Mouse (Mus musculus) MEL (cell line): ENCODE measurements around the gene Spata45. TPM values are rescaled to one million over a fixed set of nuclear protein-coding genes. Genes with fewer than 3 reads are reported as not detected.
"Not testable (repeated sequence)": the region's sequence is repeated elsewhere in the genome, so short reads cannot be mapped to it uniquely, and the experiment has no call there.

ENCODE experiments used
- DNase-seq: peaks from one replicate; pipeline ENCODE4 v3.0.0; 2011; ENCODE audit warnings: low read depth, low spot score
- H3K27ac ChIP-seq: 2 replicates; pipeline ENCODE4 v1.5.1; 2012; ENCODE audit warnings: low read depth, mild to moderate bottlenecking, control low read depth, low read length, moderate library complexity; ENCODE audit not compliant: control insufficient read depth
- H3K27me3 ChIP-seq, 2 experiments: fragments of 150-350 bp in 1 of 2; sonication (generic) in 1 of 2; 2 replicates each; pipeline ENCODE4 v1.6.1; 2012; ENCODE audit warnings: low read length in 2 of 2, mild to moderate bottlenecking in 2 of 2, improper control_type of control experiment in 1 of 2, moderate library complexity in 1 of 2; ENCODE audit not compliant: insufficient read depth in 2 of 2, control insufficient read depth in 1 of 2
- H3K36me3 ChIP-seq, 2 experiments: 2 replicates each; pipeline ENCODE4 v1.6.1; 2012 to 2014; ENCODE audit warnings: low read length in 2 of 2, improper control_type of control experiment in 1 of 2, inconsistent platforms in 1 of 2, mild to moderate bottlenecking in 1 of 2; ENCODE audit not compliant: insufficient read depth in 2 of 2, control insufficient read depth in 1 of 2
- H3K4me1 ChIP-seq, 2 experiments: fragments of 150-350 bp in 1 of 2; sonication (generic) in 1 of 2; 2 replicates each; pipeline ENCODE4 v1.6.1; 2012; ENCODE audit warnings: low read length in 2 of 2, improper control_type of control experiment in 1 of 2, mild to moderate bottlenecking in 1 of 2; ENCODE audit not compliant: insufficient read depth in 2 of 2, control insufficient read depth in 1 of 2
- H3K4me3 ChIP-seq, 2 experiments: fragments of 150-350 bp in 1 of 2; sonication (generic) in 1 of 2; 2 replicates each; pipeline ENCODE4 v1.5.1; 2012; ENCODE audit warnings: low read depth in 2 of 2, low read length in 2 of 2, mild to moderate bottlenecking in 2 of 2, moderate library complexity in 2 of 2, control low read depth in 1 of 2, improper control_type of control experiment in 1 of 2; ENCODE audit not compliant: control insufficient read depth in 1 of 2, insufficient read depth in 1 of 2
- H3K79me2 ChIP-seq: 2 replicates; pipeline ENCODE4 v1.6.1; 2012; ENCODE audit warnings: mild to moderate bottlenecking, low read length, moderate library complexity; ENCODE audit not compliant: control insufficient read depth, poor library complexity, insufficient read depth
- H3K9ac ChIP-seq: 2 replicates; pipeline ENCODE4 v1.6.1; 2012; ENCODE audit warnings: low read depth, mild to moderate bottlenecking, control low read depth, low read length, moderate library complexity; ENCODE audit not compliant: control insufficient read depth, poor library complexity, severe bottlenecking
- H3K9me3 ChIP-seq: fragments of 150-350 bp; sonication (generic); replicated peaks from 2 replicates; pipeline ENCODE4 v1.6.1; 2012; ENCODE audit warnings: mild to moderate bottlenecking, low read length, improper control_type of control experiment, moderate library complexity; ENCODE audit not compliant: insufficient read depth
- BHLHE40 ChIP-seq: IDR thresholded peaks from 2 replicates; pipeline ENCODE4 v1.6.1; 2012; ENCODE audit warnings: low read depth, mild to moderate bottlenecking, inconsistent platforms, low read length, improper control_type of control experiment, borderline replicate concordance
- CHD2 ChIP-seq: IDR thresholded peaks from 2 replicates; pipeline ENCODE4 v1.6.1; 2011; ENCODE audit warnings: low read length, improper control_type of control experiment
- CTCF ChIP-seq, 3 experiments: IDR thresholded peaks in 2 of 3; conservative IDR thresholded peaks in 1 of 3; 2 replicates each; pipeline ENCODE4 v1.5.1; 2011 to 2012; ENCODE audit warnings: low read length in 3 of 3, low read depth in 2 of 3, mild to moderate bottlenecking in 2 of 3, improper control_type of control experiment in 1 of 3, inconsistent platforms in 1 of 3, mixed read lengths in 1 of 3, moderate library complexity in 1 of 3; ENCODE audit not compliant: control insufficient read depth in 1 of 3, insufficient read depth in 1 of 3, poor library complexity in 1 of 3, severe bottlenecking in 1 of 3
- ETS1 ChIP-seq: IDR thresholded peaks from 2 replicates; pipeline ENCODE4 v1.6.1; 2012; ENCODE audit warnings: low read depth, mild to moderate bottlenecking, inconsistent platforms, low read length, improper control_type of control experiment, moderate library complexity
- GABPA ChIP-seq: IDR thresholded peaks from 2 replicates; pipeline ENCODE4 v1.6.1; 2012; ENCODE audit warnings: low read depth, mild to moderate bottlenecking, inconsistent platforms, low read length, improper control_type of control experiment, moderate library complexity
- GATA1 ChIP-seq: IDR thresholded peaks from 2 replicates; pipeline ENCODE4 v1.6.1; 2011; ENCODE audit warnings: low read depth, low read length, improper control_type of control experiment
- MAFK ChIP-seq: IDR thresholded peaks from 2 replicates; pipeline ENCODE4 v1.6.1; 2011; ENCODE audit warnings: low read depth, mild to moderate bottlenecking, low read length, improper control_type of control experiment, borderline replicate concordance
- MAX ChIP-seq: IDR thresholded peaks from 2 replicates; pipeline ENCODE4 v1.6.1; 2011; ENCODE audit warnings: low read length, improper control_type of control experiment
- MXI1 ChIP-seq: IDR thresholded peaks from 2 replicates; pipeline ENCODE4 v1.6.1; 2011; ENCODE audit warnings: mild to moderate bottlenecking, low read depth, low read length, improper control_type of control experiment
- MYC ChIP-seq: IDR thresholded peaks from 2 replicates; pipeline ENCODE4 v1.6.1; 2011; ENCODE audit warnings: low read depth, mild to moderate bottlenecking, low read length, improper control_type of control experiment, moderate library complexity
- NELFE ChIP-seq: IDR thresholded peaks from 2 replicates; pipeline ENCODE4 v1.6.1; 2011; ENCODE audit warnings: low read depth, low read length, improper control_type of control experiment
- NRF1 ChIP-seq: IDR thresholded peaks from 2 replicates; pipeline ENCODE4 v1.6.1; 2014; ENCODE audit warnings: low read depth, mild to moderate bottlenecking, inconsistent platforms, low read length, improper control_type of control experiment, moderate library complexity; ENCODE audit not compliant: poor library complexity, insufficient read depth, severe bottlenecking
- RAD21 ChIP-seq: IDR thresholded peaks from 2 replicates; pipeline ENCODE4 v1.6.1; 2011; ENCODE audit warnings: mild to moderate bottlenecking, low read depth, low read length, improper control_type of control experiment
- SMC3 ChIP-seq: IDR thresholded peaks from 2 replicates; pipeline ENCODE4 v1.6.1; 2011; ENCODE audit warnings: low read depth, low read length, improper control_type of control experiment
- TBP ChIP-seq: IDR thresholded peaks from 2 replicates; pipeline ENCODE4 v1.8.0; 2011; ENCODE audit warnings: low read depth, low read length, improper control_type of control experiment
- TCF12 ChIP-seq: IDR thresholded peaks from 2 replicates; pipeline ENCODE4 v1.6.1; 2014; ENCODE audit warnings: low read depth, mild to moderate bottlenecking, inconsistent platforms, low read length, improper control_type of control experiment, moderate library complexity
- UBTF ChIP-seq: IDR thresholded peaks from 2 replicates; pipeline ENCODE4 v1.6.1; 2012; ENCODE audit warnings: low read depth, mild to moderate bottlenecking, inconsistent platforms, low read length, improper control_type of control experiment, moderate library complexity, borderline replicate concordance; ENCODE audit not compliant: insufficient read depth
- USF1 ChIP-seq: IDR thresholded peaks from 2 replicates; pipeline ENCODE4 v1.6.1; 2014; ENCODE audit warnings: low read depth, mild to moderate bottlenecking, inconsistent platforms, low read length, improper control_type of control experiment, moderate library complexity
- USF2 ChIP-seq, 2 experiments: IDR thresholded peaks; 2 replicates each; pipeline ENCODE4 v1.6.1; 2011 to 2012; ENCODE audit warnings: improper control_type of control experiment in 2 of 2, low read length in 2 of 2, borderline replicate concordance in 1 of 2, inconsistent platforms in 1 of 2, low read depth in 1 of 2, mild to moderate bottlenecking in 1 of 2; ENCODE audit not compliant: insufficient read depth in 1 of 2
- ZMIZ1 ChIP-seq: IDR thresholded peaks from 2 replicates; pipeline ENCODE4 v1.6.1; 2012; ENCODE audit warnings: low read depth, mild to moderate bottlenecking, inconsistent platforms, low read length, improper control_type of control experiment, moderate library complexity
- polyA plus RNA-seq, 2 experiments: library from polyadenylated mRNA; stranded (reverse) in 1 of 2; unstranded in 1 of 2; fragments of >175 nt in 1 of 2; fragments of >200 nt in 1 of 2; gene quantifications; 2 replicates each; pipeline versions ENCODE4 v1.2.1 to v1.2.4; 2012; ENCODE audit warnings: low replicate concordance in 2 of 2, low read depth in 1 of 2; ENCODE audit not compliant: insufficient read length in 2 of 2, insufficient read depth in 1 of 2, missing spikeins in 1 of 2
- total RNA-seq: library from RNA; depleted of rRNA; stranded (reverse); fragments of 300-350 nt; gene quantifications from 2 replicates; pipeline ENCODE4 v1.2.3, GENCODE M21; 2012

Spata45 gene
- total and polyA plus RNA-seq, 3 experiments: 0.75 TPM; not detected in 2

DNA sequence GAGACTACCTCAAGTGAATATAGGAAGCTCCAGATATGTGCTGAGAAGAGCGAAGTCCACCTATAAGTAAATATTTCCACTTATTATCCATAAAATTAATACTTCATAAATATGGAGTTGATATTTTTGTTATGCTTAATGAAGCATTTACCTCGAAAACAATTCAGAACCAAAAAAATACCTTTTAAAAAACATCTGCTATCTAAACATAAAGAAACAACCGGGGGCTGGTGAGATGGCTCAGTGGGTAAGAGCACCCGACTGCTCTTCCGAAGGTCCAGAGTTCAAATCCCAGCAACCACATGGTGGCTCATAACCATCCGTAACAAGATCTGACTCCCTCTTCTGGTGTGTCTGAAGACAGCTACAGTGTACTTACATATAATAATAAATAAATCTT lies 12.6 kb upstream of the Spata45 start:
- not testable (repeated sequence) for H3K9ac ChIP-seq, DNase-seq, H3K27me3 ChIP-seq, H3K4me3 ChIP-seq, H3K9me3 ChIP-seq, H3K36me3 ChIP-seq, H3K4me1 ChIP-seq, H3K27ac ChIP-seq
- peaks cover 19% of the 10 kb centered on the region for H3K79me2 ChIP-seq
- TF ChIP-seq TBP: peak; percentile 72; the same call in 1 of the 2 replicates

DNA sequence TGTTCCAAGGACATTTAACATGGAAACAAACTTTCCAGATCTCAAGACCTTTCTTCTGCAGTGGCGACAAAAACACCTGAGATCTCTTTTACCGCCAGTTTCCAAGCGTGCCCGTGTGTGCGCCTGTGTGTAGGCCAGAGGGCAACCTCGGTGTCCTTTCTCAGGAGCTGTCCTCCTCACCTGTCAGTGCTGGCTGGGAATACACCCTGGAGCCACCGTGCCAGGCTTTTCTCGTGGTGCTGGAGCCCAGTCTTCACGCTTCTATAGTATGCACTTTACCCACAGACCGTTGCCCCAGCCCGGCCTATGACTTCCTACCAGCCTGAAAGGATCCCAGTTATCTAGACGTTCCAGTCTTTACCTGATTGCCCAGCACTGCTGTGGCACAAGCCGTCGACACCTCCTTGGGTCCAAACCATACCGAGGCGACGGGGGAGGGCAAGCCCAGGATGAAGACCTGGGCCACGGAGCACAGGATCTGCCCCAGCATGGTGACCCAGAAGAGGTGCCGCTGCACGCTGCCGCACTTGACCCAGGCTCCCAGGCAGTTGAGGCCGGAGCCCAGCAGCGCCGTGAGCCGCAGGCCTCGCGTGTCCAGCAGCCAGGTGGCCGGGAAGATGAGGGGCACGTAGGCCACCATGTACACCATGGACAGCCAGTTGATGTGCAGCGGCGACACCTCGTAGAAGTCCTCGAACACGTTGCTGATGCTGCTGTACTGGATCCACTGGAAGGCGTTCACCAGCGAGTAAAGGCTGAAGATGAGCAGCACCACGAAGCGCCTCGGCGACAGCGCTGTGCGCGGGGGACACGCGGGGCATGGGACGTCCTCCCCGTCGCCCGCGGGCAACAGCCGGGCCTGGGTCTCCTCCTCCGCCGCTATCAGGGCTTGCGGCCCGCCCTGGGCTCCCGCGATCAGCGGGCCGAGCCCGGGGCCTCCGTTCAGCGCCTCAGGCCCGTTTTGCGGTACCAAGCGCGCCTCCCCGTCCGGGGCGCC lies 11.1 kb upstream of the Spata45 start:
- peak; percentile 70 for DNase-seq
- Histone ChIP-seq H3K9ac (peak overlapping the region; percentile 85), H3K4me3 (peak overlapping the region; percentile 94 to 98), H3K27ac (peak overlapping the region; percentile 60), H3K9me3 (no peaks in the 10 kb centered on the region), H3K4me1 (peaks cover 4 to 10% of the 10 kb centered on the region in 2 experiments), H3K79me2 (peaks cover 19% of the 10 kb centered on the region), H3K36me3 (peaks cover 4 to 7% of the 10 kb centered on the region in 2 experiments), H3K27me3 (no peaks in the 10 kb centered on the region)
- TF ChIP-seq UBTF (no peak), MYC (no peak), BHLHE40 (no peak)

DNA sequence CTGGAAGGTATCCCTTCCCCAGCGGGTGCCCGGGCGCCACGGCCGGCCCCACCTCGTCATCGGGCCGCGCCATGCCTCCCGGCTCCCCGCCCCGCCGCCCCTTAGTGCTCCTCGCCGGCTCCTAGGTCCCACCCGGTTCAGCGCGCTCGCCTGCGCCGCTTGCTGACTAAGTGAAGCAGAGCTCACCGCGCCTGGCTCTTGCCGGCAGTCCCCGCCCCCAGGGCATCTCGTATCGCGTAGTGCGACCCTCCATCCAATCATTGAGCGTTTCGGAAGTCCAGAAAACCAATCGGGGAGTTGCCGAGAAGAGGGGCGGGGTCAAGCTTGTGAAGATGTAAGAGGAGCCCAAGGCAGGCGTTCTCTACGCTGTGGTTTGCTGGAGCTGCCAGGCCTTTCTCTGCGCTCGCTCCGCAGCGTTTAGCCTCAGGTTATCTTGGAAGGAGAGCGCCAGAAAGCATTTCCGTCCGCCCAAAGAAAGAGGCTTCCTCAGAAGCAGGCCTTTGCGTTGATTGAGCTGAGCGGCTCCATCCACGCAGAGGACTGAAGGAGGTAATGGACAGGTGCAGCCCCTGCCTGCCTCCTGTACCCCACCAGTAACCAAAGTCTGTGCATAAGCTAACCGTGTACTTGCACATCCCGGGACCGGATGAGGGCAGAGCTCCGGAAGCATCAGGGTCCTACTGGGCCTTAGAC lies 10.3 kb upstream of the Spata45 start, which contains the start of gene Flvcr1:
Gene Flvcr1 (minus strand): TSS at position 138 of the 693 bp plus-strand sequence.
- H3K9ac ChIP-seq: peak within 1 kb of the TSS; percentile 85
- peak; percentile 100 for DNase-seq
- peaks cover 5 to 12% of the 10 kb centered on the region in 2 experiments for H3K4me1 ChIP-seq
- TF ChIP-seq GATA1 (peak; percentile 42; the same call in 1 of the 2 replicates), MXI1 (peak; percentile 89), USF2 (IDR thresholded peaks at IDR 0.05; ENCODE audit: borderline replicate concordance in 1 of 2, insufficient read depth in 1 of 2, low read depth in 1 of 2, low read length in 2 of 2) (no peak), MAFK (peak; percentile 62; the same call in 1 of the 2 replicates), TBP (peak; percentile 95), SMC3 (no peak), MAX (no peak), MYC (no peak), TCF12 (peak; percentile 88), BHLHE40 (no peak), CHD2 (no peak), ETS1 (no peak; the same call in 1 of the 2 replicates), RAD21 (no peak), CTCF (IDR thresholded peaks at IDR 0.05 in 2 of 3, conservative IDR thresholded peaks at IDR 0.05 in 1 of 3; ENCODE audit: control insufficient read depth in 1 of 3, insufficient read depth in 1 of 3, low read depth in 2 of 3, low read length in 3 of 3, poor library complexity in 1 of 3, severe bottlenecking in 1 of 3) (peak in 2 of 3 experiments; percentile 3 to 17; a peak in 1 of 6 replicates), GABPA (no peak), UBTF (peak; percentile 96), USF1 (no peak), ZMIZ1 (peak; percentile 96), NELFE (peak; percentile 94), NRF1 (peak; percentile 43; the same call in 1 of the 2 replicates)

More for the DNA sequence above, 10.3 kb upstream of the Spata45 start, which contains the start of gene Flvcr1:
- H3K79me2 ChIP-seq: peaks cover 19% of the 10 kb centered on the region
- peaks cover 4 to 7% of the 10 kb centered on the region in 2 experiments for H3K36me3 ChIP-seq
- no peaks in the 10 kb centered on the region for H3K9me3 ChIP-seq
- H3K27me3 ChIP-seq: no peaks in the 10 kb centered on the region
- H3K4me3 ChIP-seq: peak within 1 kb of the TSS; percentile 94 to 98
- peak within 1 kb of the TSS; percentile 90 for H3K27ac ChIP-seq
